Mouse (Mus musculus): Measurements from ENCODE around the gene Mboat1. TPM values are rescaled to one million over a fixed set of nuclear protein-coding genes. Genes with fewer than 3 reads are reported as not detected.

Gene Mboat1
- 0.54 and 0.59 TPM in 2 replicates for polyA plus RNA-seq (2012; rRNA removed)

GRCm38 (mm10) chr13:30136243-30136922 lies at the start of gene Mboat1:
Gene Mboat1, plus strand, starts transcription at chr13:30136489.

Other genes starting within 250 kb of the Mboat1 start
- gene E2f3, start 150.4 kb upstream of the Mboat1 start, polyA plus RNA-seq (2012; rRNA removed): 5.4 and 6.4 TPM in 2 replicates
- gene Agtr1a, start 200.0 kb downstream of the Mboat1 start, polyA plus RNA-seq (2012; rRNA removed): 7.8 and 9.7 TPM in 2 replicates